Mouse (Mus musculus): ENCODE results near the gene Sapcd1.

Sapcd1 gene

GRCm38 (mm10) chr17:35046681-35047455 is 19.1 kb upstream of the Sapcd1 start, which contains the start of gene Msh5:
Gene Msh5 (minus strand): TSS chr17:35046745.
- TF ChIP-seq GATA4 (IDR thresholded peaks at IDR 0.05; ENCODE audit: insufficient replicate concordance, low read length) = no peak; the same call in 1 of the 2 replicates

DNA sequence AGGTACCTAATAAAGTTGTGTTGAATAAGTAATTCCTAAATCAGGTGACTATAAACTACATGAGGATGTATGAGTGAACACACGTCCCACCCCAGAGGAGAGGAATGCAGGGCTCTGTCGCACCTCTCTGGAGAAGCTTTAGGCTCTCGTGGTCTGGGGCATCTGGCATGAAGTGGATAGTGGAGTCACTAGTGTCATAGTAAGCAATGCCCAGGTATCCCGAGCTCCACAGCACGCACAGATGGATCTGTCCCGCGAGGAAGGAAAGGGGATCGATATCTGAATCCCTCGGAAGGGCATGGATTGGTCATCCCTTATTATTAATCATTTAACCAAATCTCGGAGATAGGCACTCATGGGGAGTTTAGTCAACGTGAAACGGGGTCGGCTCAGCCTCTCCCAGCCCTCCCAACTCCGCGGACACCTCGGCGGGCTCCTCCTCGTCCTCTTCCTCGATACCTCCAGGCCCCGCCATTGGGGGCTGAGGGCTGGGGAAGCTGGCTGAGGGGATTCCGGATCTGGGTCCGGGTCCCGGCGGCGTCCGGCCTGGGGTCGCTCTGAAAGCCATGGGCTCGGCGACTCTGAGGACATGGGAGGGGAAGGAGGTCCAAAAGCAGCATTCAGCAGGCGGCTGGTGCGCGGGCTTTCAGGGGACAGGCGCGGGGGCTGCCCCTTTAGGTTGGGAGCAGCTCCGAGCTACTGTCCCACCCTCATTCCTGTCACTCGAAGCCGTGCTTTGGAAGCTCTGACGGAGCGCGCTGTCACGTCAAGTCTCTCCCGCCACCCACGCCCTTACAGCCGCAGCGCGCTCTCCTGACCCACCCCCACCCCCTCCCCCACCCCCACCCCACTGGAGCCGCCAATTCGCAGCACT is 18.2 kb upstream of the Sapcd1 start:
- no peak for TF ChIP-seq GATA4 (IDR thresholded peaks at IDR 0.05; ENCODE audit: insufficient replicate concordance, low read length)

DNA sequence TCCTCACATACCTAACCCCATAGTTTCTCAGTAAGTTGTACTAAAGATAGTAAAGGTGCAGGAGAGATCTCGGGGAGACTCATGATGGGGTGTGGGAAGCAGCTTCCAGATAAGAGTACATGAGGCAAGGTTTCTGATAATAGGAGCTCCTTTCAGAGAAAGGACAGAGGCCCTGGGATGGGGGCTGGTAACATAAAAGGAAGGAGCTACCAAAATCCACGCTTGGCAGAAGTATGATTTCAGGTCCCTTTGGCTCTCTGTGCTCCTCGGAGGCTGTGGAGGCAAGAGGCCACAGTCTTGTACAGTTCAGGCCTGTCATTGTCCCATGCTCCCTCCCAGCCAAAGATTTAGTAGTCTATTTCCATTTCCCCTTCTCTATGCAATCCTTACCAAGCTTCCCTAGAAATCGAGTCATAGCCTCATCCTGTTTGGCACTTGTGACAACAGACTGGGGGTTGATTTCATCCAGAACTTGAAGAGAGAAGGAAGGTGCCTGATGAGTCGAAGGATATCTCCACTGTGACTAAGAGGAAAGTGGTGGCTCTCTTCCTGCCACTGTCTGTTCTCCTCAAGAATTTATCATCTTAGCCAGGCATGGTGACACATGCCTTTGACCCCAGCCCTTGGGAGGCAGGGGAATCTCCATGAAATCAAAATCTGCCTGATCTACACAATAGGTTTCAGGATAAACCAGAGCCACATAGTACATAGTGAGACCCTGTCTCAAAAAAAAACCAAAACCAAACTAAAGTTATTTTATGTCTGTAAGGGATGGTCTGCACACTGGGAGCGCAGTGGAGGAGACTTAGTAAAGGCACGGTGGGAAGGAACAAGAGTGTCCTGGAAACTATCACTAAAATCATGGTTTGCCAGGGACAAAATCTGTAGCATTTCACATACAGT is 17.3 kb upstream of the Sapcd1 start:
- no peak for TF ChIP-seq GATA4 (IDR thresholded peaks at IDR 0.05; ENCODE audit: insufficient replicate concordance, low read length)

- TF ChIP-seq GATA4 (IDR thresholded peaks at IDR 0.05; ENCODE audit: insufficient replicate concordance, low read length) = no peak
These were observed 16.0 kb upstream of the Sapcd1 start for GRCm38 (mm10) chr17:35043794-35044193.

- TF ChIP-seq GATA4 (IDR thresholded peaks at IDR 0.05; ENCODE audit: insufficient replicate concordance, low read length) = no peak
These were observed 11.5 kb upstream of the Sapcd1 start for GRCm38 (mm10) chr17:35039121-35039873.

- TF ChIP-seq GATA4 (IDR thresholded peaks at IDR 0.05; ENCODE audit: insufficient replicate concordance, low read length) = no peak
These were observed 7.1 kb upstream of the Sapcd1 start for GRCm38 (mm10) chr17:35034896-35035295.

GRCm38 (mm10) chr17:35032323-35032870 is 4.6 kb upstream of the Sapcd1 start:
- no peak for TF ChIP-seq GATA4 (IDR thresholded peaks at IDR 0.05; ENCODE audit: insufficient replicate concordance, low read length)

- TF ChIP-seq GATA4 (IDR thresholded peaks at IDR 0.05; ENCODE audit: insufficient replicate concordance, low read length) = no peak
These were observed 4.1 kb upstream of the Sapcd1 start for GRCm38 (mm10) chr17:35031880-35032279.

DNA sequence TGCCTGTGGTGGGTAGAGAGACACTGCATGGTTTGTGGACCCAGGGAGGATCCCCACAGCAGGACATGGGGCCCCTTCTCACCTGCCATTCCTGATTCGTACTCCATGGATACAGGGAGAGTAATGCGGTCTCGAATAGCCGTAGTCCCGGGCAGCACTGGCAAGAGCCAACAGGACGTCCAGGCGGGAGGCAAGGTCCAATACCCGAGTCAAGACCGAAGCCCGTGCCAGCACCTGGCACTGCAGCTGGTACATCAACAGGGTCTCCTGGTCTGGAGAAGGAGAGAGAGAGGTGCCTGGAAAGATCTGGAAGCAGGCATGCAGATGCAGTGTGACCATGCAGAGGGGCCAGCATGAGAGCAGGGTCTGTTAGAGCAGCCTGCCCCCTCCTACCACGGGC is 3.5 kb upstream of the Sapcd1 start:
- TF ChIP-seq GATA4 (IDR thresholded peaks at IDR 0.05; ENCODE audit: insufficient replicate concordance, low read length) = no peak

DNA sequence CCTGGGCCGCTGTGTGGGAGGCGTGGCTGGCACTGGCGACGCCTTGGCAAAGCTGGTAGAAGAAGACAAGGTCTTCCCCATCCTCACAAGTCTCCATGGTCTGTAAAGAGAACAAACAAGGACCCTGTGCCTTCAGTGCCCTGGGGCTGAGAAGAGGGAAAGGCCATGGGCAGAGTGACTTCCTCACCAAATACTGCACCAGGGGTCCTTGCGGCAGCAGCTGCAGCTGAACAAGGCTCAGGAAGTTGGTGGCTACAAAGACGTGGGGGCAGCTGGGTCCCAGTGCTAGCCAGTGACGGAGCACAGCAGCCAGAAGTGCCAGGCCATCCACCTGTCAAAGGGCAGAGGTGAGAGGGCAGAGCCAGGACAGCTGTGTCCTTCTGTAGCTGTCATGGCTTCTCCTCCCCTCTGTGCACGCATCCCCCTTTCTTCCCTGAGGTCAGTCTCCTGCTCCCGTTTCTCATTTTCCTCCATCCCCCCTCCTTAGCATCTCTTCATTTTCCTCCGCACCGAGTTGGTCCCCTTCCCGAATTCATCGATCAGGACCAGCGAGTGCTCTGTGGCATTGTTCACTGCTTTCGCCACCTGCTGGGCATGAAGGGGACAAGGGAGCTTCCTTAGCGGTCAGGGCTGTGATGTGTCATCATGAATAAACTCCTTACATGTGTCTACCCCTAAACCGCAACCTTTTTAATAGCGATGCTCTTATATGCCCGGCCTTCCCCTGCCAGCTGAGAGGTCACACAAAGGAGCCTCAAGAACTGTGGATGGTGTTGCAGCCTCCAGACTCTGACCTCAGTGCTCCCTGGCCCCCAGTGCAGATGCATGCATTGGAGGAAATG is 2.1 kb upstream of the Sapcd1 start:
- no peak for TF ChIP-seq GATA4 (IDR thresholded peaks at IDR 0.05; ENCODE audit: insufficient replicate concordance, low read length)

DNA sequence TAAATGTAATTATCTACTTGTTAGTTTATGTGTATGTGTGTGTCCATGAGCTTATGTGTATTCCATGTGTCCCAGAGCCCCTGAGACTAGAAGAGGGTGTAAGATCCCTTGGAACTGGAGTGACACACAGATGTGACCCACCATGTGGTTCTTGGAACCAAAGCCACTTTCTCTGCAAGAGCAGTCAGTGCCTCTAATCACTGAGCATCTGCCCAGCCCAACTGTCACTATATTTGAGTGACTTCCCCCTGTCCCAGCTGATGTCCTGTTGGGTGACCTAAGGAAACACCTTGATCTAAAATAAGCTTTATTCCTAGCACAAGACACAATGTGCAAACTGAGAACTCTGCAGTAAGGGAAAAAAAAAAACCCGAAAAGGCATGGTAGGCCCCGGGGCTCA is 499 bp upstream of the Sapcd1 start:
- TF ChIP-seq GATA4 (IDR thresholded peaks at IDR 0.05; ENCODE audit: insufficient replicate concordance, low read length) = no peak

GRCm38 (mm10) chr17:35026206-35026605 is 1.6 kb downstream of the Sapcd1 start:
- TF ChIP-seq GATA4 (IDR thresholded peaks at IDR 0.05; ENCODE audit: insufficient replicate concordance, low read length) = no peak

All from liver, adult (tissue).